In the genomic region with DNA sequence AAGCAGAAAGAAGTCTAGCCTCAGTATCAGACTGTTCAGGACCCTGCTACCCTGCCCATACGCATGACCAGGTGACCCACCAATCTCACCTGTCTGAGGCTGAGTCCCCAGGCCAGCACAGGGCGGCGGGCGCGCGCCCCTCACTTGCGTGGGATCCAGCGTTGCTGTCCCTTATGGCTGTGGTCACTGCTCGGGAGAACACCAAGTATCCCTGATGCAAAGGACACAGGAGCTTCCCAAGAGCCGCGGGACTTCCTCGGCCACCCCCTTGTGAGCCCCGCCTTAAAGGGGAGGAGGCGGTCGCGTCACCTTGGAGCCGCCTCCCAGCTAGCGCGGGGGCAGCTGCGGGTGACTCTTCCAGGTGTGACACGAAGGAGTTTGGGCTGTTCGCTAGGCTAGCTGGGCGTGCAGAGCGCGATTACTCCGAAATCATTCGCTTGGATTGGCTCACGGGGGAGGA, we compare ENCODE assay signal across 8 mouse cellular contexts. TPM values are rescaled to one million over a fixed set of nuclear protein-coding genes. Genes with fewer than 3 reads are reported as not detected.
A peak's percentile ranks its signal among the peaks of the same experiment; 100 is the strongest.
DNase-seq lines count a peak whose midpoint lies in the region; ATAC-seq lines count a peak whose summit lies in the region.

Gene Mctp2, minus strand, starts transcription at position 227 of the 460 bp plus-strand sequence.

- H3K9me3 ChIP-seq in hindbrain, embryonic 14.5 days (ENCODE audit: control insufficient read depth, low read length) = no peaks in the 10 kb centered on the region
- no peaks in the 10 kb centered on the region for H3K9me3 ChIP-seq in midbrain, embryonic 10.5 days (replicated peaks)

- H3K27me3 ChIP-seq in hindbrain, embryonic 14.5 days (ENCODE audit: control insufficient read depth, insufficient read depth, low read length) = peaks cover 31% of the 10 kb centered on the region
- H3K27me3 ChIP-seq in midbrain, embryonic 10.5 days (ENCODE audit: low read depth, poor library complexity, severe bottlenecking) = peaks cover 30% of the 10 kb centered on the region

- H3K36me3 ChIP-seq in hindbrain, embryonic 14.5 days (replicated peaks; ENCODE audit: control insufficient read depth, insufficient read depth) = no peaks in the 10 kb centered on the region
- H3K36me3 ChIP-seq in midbrain, embryonic 10.5 days = no peaks in the 10 kb centered on the region

- peaks cover 14% of the 10 kb centered on the region; the same call in 1 of the 2 replicates for H3K4me1 ChIP-seq in hindbrain, embryonic 14.5 days (replicated peaks; ENCODE audit: control insufficient read depth, insufficient read depth, low read length)
- H3K4me1 ChIP-seq in midbrain, embryonic 10.5 days = peaks cover 16% of the 10 kb centered on the region

- H3K9ac ChIP-seq in hindbrain, embryonic 14.5 days = peak within 1 kb of the TSS; percentile 6

- peak within 1 kb of the TSS; percentile 35 for H3K4me3 ChIP-seq in hindbrain, embryonic 14.5 days (replicated peaks; ENCODE audit: low read length)
- peak within 1 kb of the TSS; percentile 66 for H3K4me3 ChIP-seq in midbrain, embryonic 10.5 days

- intact Hi-C loops in left cerebral cortex, postnatal 4 days (cut with DNase I) = no loop called here

- peak; percentile 77 to 80 for DNase-seq in CD8-positive naive resting alpha-beta T cell, adult 2 months (ENCODE audit: low read depth in 2 of 2, low spot score in 2 of 2)
- peak; percentile 68 to 70 for DNase-seq in adrenal gland, postnatal 36 days
- DNase-seq in hindbrain, embryonic 14.5 days (ENCODE audit: low spot score) = no peak
- peak; percentile 3 for DNase-seq in left cerebral cortex, postnatal 4 days
- DNase-seq in midbrain, embryonic 10.5 days (ENCODE audit: low spot score) = peak; percentile 37
- peak; percentile 7 for DNase-seq in skeletal muscle tissue, adult 2 months (ENCODE audit: low read depth, low spot score)
- DNase-seq in urinary bladder, postnatal 4 days (ENCODE audit: low spot score in 2 of 2) = peak; percentile 61 to 67

- ATAC-seq in frontal cortex, adult (ENCODE audit: low TSS enrichment) = peak; percentile 96
- peak; percentile 37; the same call in 1 of the 2 replicates for ATAC-seq in hindbrain, embryonic 14.5 days (ENCODE audit: low FRiP score)

- peak within 1 kb of the TSS; percentile 71 for H3K4me2 ChIP-seq in hindbrain, embryonic 14.5 days (replicated peaks)

- WGBS in hindbrain, embryonic 14.5 days = under 1% methylated on average over 28 of the region's 28 CpGs
- WGBS in midbrain, embryonic 10.5 days = under 1% methylated on average over 28 of the region's 28 CpGs

- no peak within 1 kb of the TSS for H3K27ac ChIP-seq in hindbrain, embryonic 14.5 days
- H3K27ac ChIP-seq in midbrain, embryonic 10.5 days (replicated peaks) = 0 out of 2 replicates have a peak within 1 kb of the TSS, but pooled peaks have one; percentile 46

RNA-seq across cellular contexts. Expression of gene Mctp2, which starts in this region (rescaled TPM):
- 1 to 10 TPM; 1.1 to 3.3 TPM for total RNA-seq in adrenal gland, postnatal 36 days (2021)
- 0.74 and 0.97 TPM in 2 replicates for polyA plus RNA-seq in hindbrain, embryonic 14.5 days (2014; fragmentation: Nextera tagmentation; extraction: Ambion mirVana)
- under 1 TPM; 0.80 to 0.97 TPM for total RNA-seq in left cerebral cortex, postnatal 4 days (2021)
- 0.10 and 0.51 TPM in 2 replicates for polyA plus RNA-seq in midbrain, embryonic 10.5 days (2016; fragmentation: Nextera tagmentation; extraction: Ambion mirVana)

Comparison
In these comparisons a context has a peak if more than half of its experiments do, and no peak if none do; other contexts are left out.
1. Peak in ATAC-seq, H3K4me3 ChIP-seq, H3K9ac ChIP-seq and H3K4me2 ChIP-seq in hindbrain, embryonic 14.5 days; RNA of the gene not detected or under 1 TPM.
2. Peak in DNase-seq in left cerebral cortex, postnatal 4 days; RNA of the gene not detected or under 1 TPM.
3. Peak in DNase-seq, H3K4me3 ChIP-seq and H3K27ac ChIP-seq in midbrain, embryonic 10.5 days; RNA of the gene not detected or under 1 TPM.